Mouse (Mus musculus) cerebellum, postnatal 36 days (tissue): ENCODE measurements at regions not wholly inside any gene's neighbourhood (a gene's known extent, or its start where the extent isn't known, plus 50 kb on each side); places are given as distances from the start of the nearest gene placed in this dataset.

ENCODE experiments used
- DNase-seq, 2 experiments: peaks; one replicate each; pipeline ENCODE4 v3.0.0; 2021 to 2022; ENCODE audit warnings: mixed read lengths in 2 of 2

GRCm38 (mm10) chr8:67143479-67143878 is 283.5 kb downstream of the Naf1 start:
- DNase-seq: no peak

GRCm38 (mm10) chr8:67181741-67182140 is 321.7 kb downstream of the Naf1 start:
- no peak for DNase-seq

- no peak for DNase-seq
Measured at GRCm38 (mm10) chr8:67199213-67199612, 324.4 kb upstream of the Nat3 start.

- DNase-seq: no peak
Measured at GRCm38 (mm10) chr8:67206064-67206463, 317.6 kb upstream of the Nat3 start.

- no peak for DNase-seq
Measured at GRCm38 (mm10) chr8:67231921-67232701, 291.5 kb upstream of the Nat3 start.

GRCm38 (mm10) chr8:67238934-67239333 is 284.7 kb upstream of the Nat3 start:
- DNase-seq: no peak

GRCm38 (mm10) chr8:67278759-67279158 is 244.9 kb upstream of the Nat3 start:
- DNase-seq: no peak

GRCm38 (mm10) chr8:67279449-67279848 is 244.2 kb upstream of the Nat3 start:
- no peak for DNase-seq

- no peak for DNase-seq
Measured at GRCm38 (mm10) chr8:67310494-67310893, 213.2 kb upstream of the Nat3 start.

GRCm38 (mm10) chr8:67317371-67317770 is 206.3 kb upstream of the Nat3 start:
- no peak for DNase-seq

- no peak for DNase-seq
Measured at GRCm38 (mm10) chr8:67318675-67319074, 205.0 kb upstream of the Nat3 start.

GRCm38 (mm10) chr8:67320535-67320934 is 203.1 kb upstream of the Nat3 start:
- no peak for DNase-seq

- no peak for DNase-seq
Measured at GRCm38 (mm10) chr8:67328439-67328838, 195.2 kb upstream of the Nat3 start.

GRCm38 (mm10) chr8:67377061-67377460 is 146.6 kb upstream of the Nat3 start:
- no peak for DNase-seq

- DNase-seq: peak; percentile 6 to 7
Measured at GRCm38 (mm10) chr8:67405947-67406346, 117.7 kb upstream of the Nat3 start.

- no peak for DNase-seq
Measured at GRCm38 (mm10) chr8:67414826-67415225, 108.8 kb upstream of the Nat3 start.

GRCm38 (mm10) chr8:67422521-67422920 is 101.1 kb upstream of the Nat3 start:
- DNase-seq: no peak
